Mouse (Mus musculus) cerebellum, postnatal 25 days (tissue): ENCODE measurements around the gene Etfa.

Experiments
- DNase-seq, 2 experiments: peaks; one replicate each; pipeline ENCODE4 v3.0.0; 2021; ENCODE audit warnings: mixed read lengths in 2 of 2

The Etfa gene

GRCm38 (mm10) chr9:55510651-55511235 is 1.3 kb downstream of the Etfa start:
- peak in 1 of 2 experiments; percentile 22 for DNase-seq

GRCm38 (mm10) chr9:55509731-55510130 is 2.3 kb downstream of the Etfa start:
- DNase-seq: no peak

- DNase-seq: no peak
These were observed 3.3 kb downstream of the Etfa start for GRCm38 (mm10) chr9:55508701-55509100.

- no peak for DNase-seq
These were observed 4.1 kb downstream of the Etfa start for GRCm38 (mm10) chr9:55507922-55508321.

- DNase-seq: no peak
These were observed 29.9 kb downstream of the Etfa start for GRCm38 (mm10) chr9:55482116-55482515.

- no peak for DNase-seq
These were observed 33.3 kb downstream of the Etfa start for GRCm38 (mm10) chr9:55478699-55479098.

- DNase-seq: no peak
These were observed 36.0 kb downstream of the Etfa start for GRCm38 (mm10) chr9:55476084-55476483.

- no peak for DNase-seq
These were observed 43.6 kb downstream of the Etfa start for GRCm38 (mm10) chr9:55468397-55468796.

GRCm38 (mm10) chr9:55453366-55453765 is 58.7 kb downstream of the Etfa start:
- DNase-seq: no peak

- no peak for DNase-seq
These were observed 59.1 kb downstream of the Etfa start for GRCm38 (mm10) chr9:55452906-55453305.

- no peak for DNase-seq
These were observed 60.6 kb downstream of the Etfa start for GRCm38 (mm10) chr9:55451426-55451825.

- DNase-seq: no peak
These were observed 62.0 kb downstream of the Etfa start for GRCm38 (mm10) chr9:55450035-55450434.

GRCm38 (mm10) chr9:55449108-55449507 is 62.9 kb downstream of the Etfa start:
- DNase-seq: no peak

- no peak for DNase-seq
These were observed 64.5 kb downstream of the Etfa start for GRCm38 (mm10) chr9:55447509-55447908.

- no peak for DNase-seq
These were observed 72.8 kb downstream of the Etfa start for GRCm38 (mm10) chr9:55439206-55439780.

- no peak for DNase-seq
These were observed 73.6 kb downstream of the Etfa start for GRCm38 (mm10) chr9:55438433-55438832.

GRCm38 (mm10) chr9:55433875-55434274 is 78.2 kb downstream of the Etfa start:
- no peak for DNase-seq

- DNase-seq: peak in 1 of 2 experiments; percentile 65
These were observed 79.4 kb downstream of the Etfa start for GRCm38 (mm10) chr9:55432306-55433289.

GRCm38 (mm10) chr9:55430133-55430532 is 81.9 kb downstream of the Etfa start:
- DNase-seq: no peak

GRCm38 (mm10) chr9:55429242-55429975 is 82.6 kb downstream of the Etfa start:
- DNase-seq: peak; percentile 67 to 80

GRCm38 (mm10) chr9:55425271-55425810 is 86.7 kb downstream of the Etfa start:
- DNase-seq: no peak
